Mouse (Mus musculus): ENCODE results near the gene Atg13. TPM values are rescaled to one million over a fixed set of nuclear protein-coding genes. Genes with fewer than 3 reads are reported as not detected.

Atg13 gene
- polyA plus RNA-seq, 1 experiment from 2014 or later, result 42.3 TPM

DNA sequence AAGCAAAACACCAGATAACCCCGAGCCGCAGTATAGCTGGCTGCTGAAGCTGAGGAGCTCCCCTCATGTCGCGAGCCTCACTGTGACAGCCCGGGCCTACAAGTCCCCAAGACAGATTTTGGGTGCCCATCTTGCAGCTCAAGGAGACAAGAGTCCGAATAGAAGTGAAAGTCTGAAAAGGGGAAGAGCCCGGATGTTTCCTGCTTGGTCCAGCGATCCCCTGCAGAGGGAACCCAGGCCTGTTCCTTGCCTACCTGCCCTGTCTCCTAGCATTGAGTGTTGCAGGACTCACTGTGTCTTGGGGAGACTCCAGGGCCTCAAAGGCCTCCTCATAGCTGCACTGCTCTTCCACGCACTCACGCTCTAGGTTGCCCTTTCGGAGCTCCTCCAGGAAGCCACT lies 74.9 kb downstream of the Atg13 start:
- H3K4me2 ChIP-seq (ENCODE audit: low read depth, low read length), result no peak overlapping the region
- no peak for ATAC-seq (ENCODE audit: low read depth)
- no peak overlapping the region for H3K27ac ChIP-seq (ENCODE audit: low read depth, low read length)
- 91% methylated on average over 11 of the region's 11 CpGs for WGBS
- no peak overlapping the region for H3K9ac ChIP-seq (replicated peaks; ENCODE audit: low read depth, low read length)
- H3K4me3 ChIP-seq (ENCODE audit: low read depth, low read length), result no peak overlapping the region
- no peaks in the 10 kb centered on the region for H3K9me3 ChIP-seq (ENCODE audit: control insufficient read depth, low read length)
- H3K4me1 ChIP-seq (ENCODE audit: control insufficient read depth, insufficient read depth, low read length), result no peaks in the 10 kb centered on the region
- no peaks in the 10 kb centered on the region for H3K36me3 ChIP-seq (ENCODE audit: control insufficient read depth, insufficient read depth, low read length)
- no peaks in the 10 kb centered on the region for H3K27me3 ChIP-seq (ENCODE audit: control insufficient read depth, insufficient read depth, low read length)

DNA sequence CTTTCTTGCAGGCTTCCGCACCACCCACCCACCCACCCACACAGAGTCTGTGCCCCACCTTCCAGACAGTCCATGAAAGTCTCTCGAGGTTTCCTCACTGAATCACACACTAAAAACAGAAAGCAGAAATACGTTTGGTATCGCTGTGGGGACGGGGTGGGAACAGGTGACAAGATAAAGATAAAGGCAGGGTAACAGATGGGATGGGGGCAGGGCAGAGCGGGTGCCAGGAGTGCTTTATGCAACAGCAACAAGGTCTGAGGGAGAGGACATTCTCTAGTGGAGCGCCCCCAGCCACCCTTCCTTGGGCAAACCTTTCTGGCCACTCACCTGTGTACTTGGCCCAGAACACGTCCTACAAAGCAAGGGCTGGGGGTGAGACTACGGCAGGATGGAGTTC lies 75.5 kb downstream of the Atg13 start:
- 84% methylated on average over 9 of the region's 9 CpGs for WGBS
- Histone ChIP-seq H3K4me2 (ENCODE audit: low read depth, low read length) (no peak overlapping the region), H3K4me1 (ENCODE audit: control insufficient read depth, insufficient read depth, low read length) (no peaks in the 10 kb centered on the region), H3K27ac (ENCODE audit: low read depth, low read length) (no peak overlapping the region), H3K9ac (replicated peaks; ENCODE audit: low read depth, low read length) (no peak overlapping the region), H3K27me3 (ENCODE audit: control insufficient read depth, insufficient read depth, low read length) (no peaks in the 10 kb centered on the region), H3K4me3 (ENCODE audit: low read depth, low read length) (no peak overlapping the region), H3K36me3 (ENCODE audit: control insufficient read depth, insufficient read depth, low read length) (no peaks in the 10 kb centered on the region), H3K9me3 (ENCODE audit: control insufficient read depth, low read length) (no peaks in the 10 kb centered on the region)
- ATAC-seq (ENCODE audit: low read depth), result no peak

DNA sequence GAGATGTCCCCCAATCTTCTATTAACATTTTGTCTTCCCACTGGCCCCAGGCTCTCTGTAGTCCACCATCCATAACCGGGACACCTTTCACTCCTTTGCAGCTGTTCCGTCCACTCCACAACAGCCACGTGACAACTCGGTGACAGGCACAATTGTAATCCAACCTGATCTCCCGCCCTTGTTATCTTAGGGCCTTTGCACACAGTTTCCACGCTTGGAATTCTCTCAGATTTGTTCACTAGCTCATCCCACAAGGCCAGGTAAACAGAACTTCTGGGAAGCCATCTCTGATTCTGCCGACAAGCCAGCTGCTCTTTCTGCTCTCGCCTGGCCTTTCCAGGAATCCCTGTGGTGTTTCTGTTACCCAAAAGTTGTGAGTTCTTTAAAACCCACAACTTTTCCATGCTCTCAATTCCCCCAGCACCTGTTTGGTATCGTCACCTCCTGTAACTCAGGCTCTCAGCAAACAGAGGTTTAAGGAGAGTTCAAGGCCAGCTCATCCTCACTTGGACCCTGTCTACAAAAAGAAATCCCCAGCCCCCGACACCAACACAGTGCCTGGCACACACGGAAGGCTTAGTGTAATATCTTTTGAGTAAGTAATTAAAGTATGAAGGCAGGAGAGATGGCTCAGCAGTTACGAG lies 76.9 kb downstream of the Atg13 start:
- Histone ChIP-seq H3K36me3 (ENCODE audit: control insufficient read depth, insufficient read depth, low read length) (no peaks in the 10 kb centered on the region), H3K9ac (replicated peaks; ENCODE audit: low read depth, low read length) (no peak overlapping the region), H3K9me3 (ENCODE audit: control insufficient read depth, low read length) (no peaks in the 10 kb centered on the region), H3K4me3 (ENCODE audit: low read depth, low read length) (no peak overlapping the region), H3K27ac (ENCODE audit: low read depth, low read length) (no peak overlapping the region), H3K4me2 (ENCODE audit: low read depth, low read length) (no peak overlapping the region), H3K27me3 (ENCODE audit: control insufficient read depth, insufficient read depth, low read length) (no peaks in the 10 kb centered on the region), H3K4me1 (ENCODE audit: control insufficient read depth, insufficient read depth, low read length) (no peaks in the 10 kb centered on the region)
- 88% methylated on average over 12 of the region's 12 CpGs for WGBS
- ATAC-seq (ENCODE audit: low read depth), result no peak

DNA sequence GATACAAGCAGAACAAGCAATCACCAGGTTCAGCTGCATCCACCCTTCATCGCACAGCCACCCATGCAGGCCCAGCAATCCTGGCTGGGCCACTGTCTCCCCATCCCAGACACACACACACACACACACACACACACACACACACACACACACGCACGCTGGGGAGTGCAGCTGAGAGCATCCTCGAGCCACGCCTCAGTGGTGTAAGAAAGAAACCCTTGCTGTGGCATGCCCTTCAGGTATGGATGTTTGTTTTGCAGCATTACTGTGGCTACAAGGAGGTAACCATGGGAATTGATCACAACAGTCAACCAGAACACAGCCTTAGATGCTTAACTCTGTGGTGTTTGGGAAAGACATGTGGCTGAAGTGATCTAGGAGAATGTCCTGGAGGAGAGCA lies 78.1 kb downstream of the Atg13 start:
- Histone ChIP-seq H3K4me2 (ENCODE audit: low read depth, low read length) (no peak overlapping the region), H3K4me3 (ENCODE audit: low read depth, low read length) (no peak overlapping the region), H3K4me1 (ENCODE audit: control insufficient read depth, insufficient read depth, low read length) (no peaks in the 10 kb centered on the region), H3K27me3 (ENCODE audit: control insufficient read depth, insufficient read depth, low read length) (no peaks in the 10 kb centered on the region), H3K9me3 (ENCODE audit: control insufficient read depth, low read length) (no peaks in the 10 kb centered on the region), H3K36me3 (ENCODE audit: control insufficient read depth, insufficient read depth, low read length) (no peaks in the 10 kb centered on the region), H3K9ac (replicated peaks; ENCODE audit: low read depth, low read length) (no peak overlapping the region), H3K27ac (ENCODE audit: low read depth, low read length) (no peak overlapping the region)
- WGBS, result 91% methylated on average over 5 of the region's 5 CpGs
- no peak for ATAC-seq (ENCODE audit: low read depth)

DNA sequence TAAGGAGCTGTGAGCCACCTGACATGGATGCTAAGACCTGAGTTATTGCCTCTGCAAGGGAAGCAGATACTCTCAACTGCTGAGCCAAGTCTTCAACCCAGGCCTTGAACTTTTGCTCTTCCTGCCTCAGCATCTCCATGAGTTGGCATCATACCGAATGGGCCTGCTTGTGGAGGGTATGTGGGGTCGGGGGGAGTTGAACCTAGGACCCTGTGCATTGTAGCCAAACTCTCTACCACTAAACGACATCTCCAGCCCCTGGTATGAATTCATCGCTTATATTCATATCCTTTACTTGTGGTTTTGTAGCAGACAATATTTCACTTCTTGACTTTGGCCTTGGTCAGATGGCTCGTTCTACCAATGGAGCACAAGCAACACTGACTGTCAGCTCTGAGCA lies 78.5 kb downstream of the Atg13 start:
- no peaks in the 10 kb centered on the region for H3K27me3 ChIP-seq (ENCODE audit: control insufficient read depth, insufficient read depth, low read length)
- no peak overlapping the region for H3K9ac ChIP-seq (replicated peaks; ENCODE audit: low read depth, low read length)
- H3K4me3 ChIP-seq (ENCODE audit: low read depth, low read length), result no peak overlapping the region
- WGBS, result 83% methylated on average over 5 of the region's 5 CpGs
- no peaks in the 10 kb centered on the region for H3K4me1 ChIP-seq (ENCODE audit: control insufficient read depth, insufficient read depth, low read length)
- no peak for ATAC-seq (ENCODE audit: low read depth)
- H3K36me3 ChIP-seq (ENCODE audit: control insufficient read depth, insufficient read depth, low read length), result no peaks in the 10 kb centered on the region
- no peak overlapping the region for H3K4me2 ChIP-seq (ENCODE audit: low read depth, low read length)
- H3K9me3 ChIP-seq (ENCODE audit: control insufficient read depth, low read length), result no peaks in the 10 kb centered on the region
- H3K27ac ChIP-seq (ENCODE audit: low read depth, low read length), result no peak overlapping the region

DNA sequence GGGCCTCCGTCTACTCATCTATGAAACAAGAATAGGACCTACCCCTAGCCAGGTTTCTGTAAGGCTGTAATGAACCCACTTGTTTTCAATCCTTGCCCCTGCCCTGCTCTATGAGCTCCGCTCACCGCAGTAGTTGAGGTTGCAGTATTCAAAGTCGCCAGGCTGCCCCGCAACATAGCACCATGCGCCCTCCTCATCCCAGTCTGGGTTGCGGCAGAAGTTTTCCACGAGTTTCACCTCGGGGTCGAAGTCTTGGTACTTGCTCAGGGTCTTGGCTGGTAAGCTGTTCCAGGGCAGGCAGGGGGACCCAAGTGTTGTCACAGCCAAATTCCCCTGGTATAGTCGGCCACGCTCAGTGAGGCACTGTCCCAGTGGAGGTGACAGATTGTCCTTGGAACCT lies 80.0 kb downstream of the Atg13 start:
- Histone ChIP-seq H3K27ac (ENCODE audit: low read depth, low read length) (no peak overlapping the region), H3K9ac (replicated peaks; ENCODE audit: low read depth, low read length) (no peak overlapping the region), H3K27me3 (ENCODE audit: control insufficient read depth, insufficient read depth, low read length) (no peaks in the 10 kb centered on the region), H3K4me2 (ENCODE audit: low read depth, low read length) (no peak overlapping the region), H3K9me3 (ENCODE audit: control insufficient read depth, low read length) (no peaks in the 10 kb centered on the region), H3K4me3 (ENCODE audit: low read depth, low read length) (no peak overlapping the region), H3K36me3 (ENCODE audit: control insufficient read depth, insufficient read depth, low read length) (no peaks in the 10 kb centered on the region), H3K4me1 (ENCODE audit: control insufficient read depth, insufficient read depth, low read length) (no peaks in the 10 kb centered on the region)
- WGBS, result 94% methylated on average over 12 of the region's 12 CpGs
- ATAC-seq (ENCODE audit: low read depth), result no peak

DNA sequence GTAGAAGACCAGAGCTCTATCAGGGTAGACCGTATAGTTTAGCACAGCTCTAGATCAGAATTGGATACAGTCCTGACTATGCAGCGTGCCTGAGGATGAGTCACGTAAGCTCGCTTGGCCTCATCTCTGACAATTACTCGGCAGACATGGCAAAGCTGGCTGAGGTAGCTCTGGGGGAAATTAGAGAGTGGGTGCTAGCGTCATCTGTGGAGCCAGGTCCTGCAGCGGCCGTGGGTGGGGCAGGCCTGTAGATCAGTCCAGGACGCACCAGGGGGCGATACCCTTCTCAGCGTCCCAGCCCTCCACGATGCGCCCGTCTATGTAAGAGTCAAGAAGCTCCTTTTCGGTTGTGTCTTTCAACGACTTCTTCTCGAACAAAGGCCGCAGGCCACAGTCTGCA lies 80.7 kb downstream of the Atg13 start:
- Histone ChIP-seq H3K27ac (ENCODE audit: low read depth, low read length) (no peak overlapping the region), H3K9me3 (ENCODE audit: control insufficient read depth, low read length) (no peaks in the 10 kb centered on the region), H3K4me3 (ENCODE audit: low read depth, low read length) (no peak overlapping the region), H3K4me2 (ENCODE audit: low read depth, low read length) (no peak overlapping the region), H3K36me3 (ENCODE audit: control insufficient read depth, insufficient read depth, low read length) (no peaks in the 10 kb centered on the region), H3K27me3 (ENCODE audit: control insufficient read depth, insufficient read depth, low read length) (no peaks in the 10 kb centered on the region), H3K4me1 (ENCODE audit: control insufficient read depth, insufficient read depth, low read length) (no peaks in the 10 kb centered on the region), H3K9ac (replicated peaks; ENCODE audit: low read depth, low read length) (no peak overlapping the region)
- ATAC-seq (ENCODE audit: low read depth), result no peak
- 86% methylated on average over 18 of the region's 18 CpGs for WGBS

DNA sequence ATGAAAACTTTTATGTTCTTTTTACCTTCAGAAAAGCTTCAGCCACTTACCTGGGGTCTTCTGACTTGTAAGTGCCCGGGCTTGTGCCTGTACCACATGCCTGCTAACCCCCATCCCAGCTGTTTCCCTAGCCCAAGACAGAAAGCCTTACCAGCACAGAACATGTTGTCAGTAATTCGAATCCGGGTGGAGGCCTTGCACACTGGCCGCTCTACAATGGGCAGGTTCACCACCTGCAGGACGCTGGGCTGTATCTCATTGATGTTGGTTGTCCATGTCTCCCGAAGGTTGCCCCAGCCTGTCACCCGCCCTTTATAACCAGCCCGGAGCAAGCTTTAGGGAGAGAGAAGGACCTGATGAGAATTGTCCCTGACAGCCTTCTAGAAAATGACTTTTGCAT lies 82.2 kb downstream of the Atg13 start:
- ATAC-seq (ENCODE audit: low read depth), result no peak
- H3K27ac ChIP-seq (ENCODE audit: low read depth, low read length), result no peak overlapping the region
- WGBS, result 92% methylated on average over 8 of the region's 8 CpGs
- no peaks in the 10 kb centered on the region for H3K36me3 ChIP-seq (ENCODE audit: control insufficient read depth, insufficient read depth, low read length)
- H3K4me1 ChIP-seq (ENCODE audit: control insufficient read depth, insufficient read depth, low read length), result no peaks in the 10 kb centered on the region
- H3K9ac ChIP-seq (replicated peaks; ENCODE audit: low read depth, low read length), result no peak overlapping the region
- no peak overlapping the region for H3K4me2 ChIP-seq (ENCODE audit: low read depth, low read length)
- H3K27me3 ChIP-seq (ENCODE audit: control insufficient read depth, insufficient read depth, low read length), result no peaks in the 10 kb centered on the region
- no peak overlapping the region for H3K4me3 ChIP-seq (ENCODE audit: low read depth, low read length)
- no peaks in the 10 kb centered on the region for H3K9me3 ChIP-seq (ENCODE audit: control insufficient read depth, low read length)

DNA sequence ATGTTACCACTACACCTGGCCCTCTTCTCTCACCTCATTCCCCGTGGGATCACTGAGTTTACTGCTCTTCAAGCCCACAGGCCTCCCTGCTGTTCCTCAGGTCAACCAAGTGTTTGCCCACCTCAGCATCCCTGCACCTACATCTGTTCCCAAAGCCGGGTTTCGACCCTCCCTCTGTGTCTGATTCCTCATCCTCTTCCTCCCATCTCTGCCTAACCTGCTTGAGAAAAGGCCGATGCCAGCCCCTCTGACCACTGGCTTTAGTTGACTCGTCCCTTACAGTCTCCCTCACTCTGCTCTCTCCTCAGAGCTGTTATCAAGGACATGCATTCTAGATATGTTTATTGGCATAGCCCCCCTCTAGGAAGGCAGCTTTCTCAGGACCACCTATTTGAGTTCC lies 82.9 kb downstream of the Atg13 start:
- Histone ChIP-seq H3K4me2 (ENCODE audit: low read depth, low read length) (no peak overlapping the region), H3K27ac (ENCODE audit: low read depth, low read length) (no peak overlapping the region), H3K4me3 (ENCODE audit: low read depth, low read length) (no peak overlapping the region), H3K27me3 (ENCODE audit: control insufficient read depth, insufficient read depth, low read length) (no peaks in the 10 kb centered on the region), H3K9me3 (ENCODE audit: control insufficient read depth, low read length) (no peaks in the 10 kb centered on the region), H3K9ac (replicated peaks; ENCODE audit: low read depth, low read length) (no peak overlapping the region), H3K36me3 (ENCODE audit: control insufficient read depth, insufficient read depth, low read length) (peaks cover 3% of the 10 kb centered on the region; the same call in 1 of the 2 replicates), H3K4me1 (ENCODE audit: control insufficient read depth, insufficient read depth, low read length) (no peaks in the 10 kb centered on the region)
- WGBS, result 83% methylated on average over 5 of the region's 5 CpGs
- no peak for ATAC-seq (ENCODE audit: low read depth)
